Mouse (Mus musculus) cerebellum, postnatal 10 days (tissue): ENCODE results near the gene Gm38431.
"Not testable (repeated sequence)": the region's sequence is repeated elsewhere in the genome, so short reads cannot be mapped to it uniquely, and the experiment has no call there.

Experiments
- DNase-seq, 2 experiments: peaks; one replicate each; pipeline ENCODE4 v3.0.0; 2021; ENCODE audit warnings: mixed read lengths in 2 of 2

Gene Gm38431

DNA sequence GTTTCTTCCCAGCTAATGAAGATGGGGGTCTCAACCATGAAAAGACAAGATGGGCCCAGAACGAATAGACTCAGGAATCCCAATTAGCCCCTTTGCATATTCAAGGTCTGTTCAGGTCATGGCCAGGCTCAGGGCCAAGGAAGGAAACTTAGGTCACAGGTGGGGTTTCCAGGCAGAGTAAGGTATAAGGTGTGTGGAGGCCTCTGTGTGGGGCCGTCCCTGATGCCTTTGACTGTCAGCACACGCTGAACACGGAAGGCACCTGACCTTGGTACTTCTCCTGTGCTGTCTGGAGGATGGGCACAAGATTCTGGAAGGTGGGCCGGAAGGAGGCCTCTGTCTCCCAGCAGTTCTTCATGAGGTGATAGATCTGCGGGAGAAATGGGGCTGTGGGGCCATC lies 13.0 kb upstream of the Gm38431 start:
- DNase-seq, result no peak

DNA sequence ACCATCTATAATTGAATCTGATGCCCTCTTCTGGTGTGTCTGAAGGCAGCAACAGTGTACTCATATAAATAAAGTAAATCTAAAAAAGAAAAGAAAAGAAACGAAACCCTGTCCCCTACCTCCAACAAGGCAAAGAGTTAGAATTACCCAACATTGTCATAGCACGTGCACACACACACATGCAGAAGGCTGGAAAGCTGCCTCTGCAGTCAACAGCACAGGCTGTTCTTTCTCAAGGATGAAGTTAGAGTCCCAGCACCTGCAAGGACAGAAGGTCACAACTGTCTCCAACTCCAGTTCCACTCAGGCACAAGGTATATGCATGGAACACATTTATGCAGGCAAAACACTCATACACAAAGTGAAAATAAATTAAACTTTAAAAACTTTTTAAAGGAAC lies 10.3 kb upstream of the Gm38431 start:
- no peak for DNase-seq

DNA sequence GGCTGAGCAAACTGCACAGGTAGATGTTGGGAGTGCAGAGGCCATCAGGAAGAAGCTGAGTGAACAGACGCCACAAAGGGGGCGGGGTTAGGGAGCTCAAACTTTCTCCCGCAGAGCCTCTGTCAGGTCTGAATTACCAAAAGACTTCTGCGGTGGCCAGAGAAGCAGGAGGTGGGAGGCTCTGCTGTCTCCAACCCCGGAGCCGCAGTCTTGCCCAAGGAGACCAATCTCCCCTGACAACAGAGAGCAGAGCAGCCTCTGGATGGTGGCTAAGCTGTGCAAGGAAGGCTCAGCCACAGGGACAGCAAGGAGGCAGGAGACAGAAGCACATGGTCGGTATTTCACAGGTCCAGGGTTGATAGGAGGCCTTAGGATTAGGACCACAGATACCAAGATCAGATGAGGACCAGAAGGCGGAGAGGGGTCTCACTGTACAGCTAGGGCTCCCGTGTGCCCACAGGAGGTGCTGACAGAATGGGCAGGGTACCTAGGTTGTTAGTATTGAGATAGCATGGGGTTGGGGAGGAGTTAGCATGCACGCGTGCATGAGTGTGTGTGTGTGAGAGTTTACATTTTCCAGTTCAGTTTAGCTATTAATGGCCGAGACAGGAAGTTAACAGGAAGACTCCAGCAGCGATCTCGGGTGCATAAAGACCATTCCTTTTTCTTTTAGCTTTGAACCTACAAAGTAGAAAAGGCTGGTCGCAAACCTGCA lies 8.8 kb upstream of the Gm38431 start:
- DNase-seq, result no peak

DNA sequence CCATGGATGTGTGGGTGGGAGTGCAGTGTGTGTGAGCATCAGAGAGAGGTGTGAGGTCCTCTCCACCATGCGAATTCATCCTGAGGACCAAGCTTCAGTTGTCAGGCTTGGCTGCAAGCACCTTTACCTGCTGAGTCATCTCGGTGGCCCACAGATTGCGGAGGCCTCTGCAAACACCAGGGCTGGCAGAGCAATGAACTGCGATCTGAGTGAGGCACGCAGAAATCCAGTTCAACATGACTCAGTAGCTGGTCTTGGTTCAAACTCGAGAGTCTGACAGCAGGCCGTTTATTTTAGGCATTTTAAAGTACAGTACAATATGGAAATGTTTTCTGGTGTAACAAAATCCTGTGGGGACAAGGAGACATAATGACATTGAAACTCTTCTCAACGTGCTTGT lies 6.0 kb upstream of the Gm38431 start:
- no peak for DNase-seq

DNA sequence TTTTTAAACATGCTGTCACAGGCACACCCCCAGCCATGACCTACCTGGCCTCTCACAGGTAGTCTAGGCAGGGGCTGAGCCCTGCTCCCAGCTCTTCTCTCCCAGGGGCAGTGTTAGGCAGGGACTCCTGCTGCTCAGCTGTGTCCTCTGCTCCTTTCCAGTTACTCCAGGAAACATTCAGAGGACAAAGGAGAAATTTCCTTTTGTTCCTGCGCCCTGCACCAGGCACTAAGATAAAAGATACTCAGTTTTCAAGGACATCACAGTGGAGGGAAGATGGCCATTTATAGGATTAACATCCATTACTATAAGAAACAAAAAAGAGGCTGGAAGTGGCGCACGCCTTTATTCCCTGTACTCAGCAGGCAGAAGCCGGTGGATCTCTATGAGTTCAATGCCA lies 4.2 kb upstream of the Gm38431 start:
- DNase-seq, result no peak

DNA sequence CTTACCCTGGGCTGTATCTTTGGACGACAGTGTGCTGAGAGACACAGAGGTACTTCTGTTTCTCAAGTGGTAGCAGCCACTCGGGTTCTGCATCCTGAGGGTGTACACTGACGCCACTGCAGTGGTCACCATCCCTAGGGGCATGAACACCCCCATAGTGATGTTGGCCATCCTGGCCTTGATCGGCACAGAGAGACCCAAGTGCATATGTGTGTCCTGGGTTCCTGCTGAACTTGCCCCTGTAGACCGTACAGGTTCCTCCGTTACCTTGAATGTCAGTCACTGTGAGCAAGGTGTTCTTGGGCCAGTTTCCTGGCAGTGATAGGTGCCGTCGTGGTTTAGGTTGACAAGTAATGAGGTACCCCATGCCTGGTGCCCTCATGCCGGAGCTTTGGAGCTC lies 1.6 kb upstream of the Gm38431 start:
- DNase-seq, result no peak

DNA sequence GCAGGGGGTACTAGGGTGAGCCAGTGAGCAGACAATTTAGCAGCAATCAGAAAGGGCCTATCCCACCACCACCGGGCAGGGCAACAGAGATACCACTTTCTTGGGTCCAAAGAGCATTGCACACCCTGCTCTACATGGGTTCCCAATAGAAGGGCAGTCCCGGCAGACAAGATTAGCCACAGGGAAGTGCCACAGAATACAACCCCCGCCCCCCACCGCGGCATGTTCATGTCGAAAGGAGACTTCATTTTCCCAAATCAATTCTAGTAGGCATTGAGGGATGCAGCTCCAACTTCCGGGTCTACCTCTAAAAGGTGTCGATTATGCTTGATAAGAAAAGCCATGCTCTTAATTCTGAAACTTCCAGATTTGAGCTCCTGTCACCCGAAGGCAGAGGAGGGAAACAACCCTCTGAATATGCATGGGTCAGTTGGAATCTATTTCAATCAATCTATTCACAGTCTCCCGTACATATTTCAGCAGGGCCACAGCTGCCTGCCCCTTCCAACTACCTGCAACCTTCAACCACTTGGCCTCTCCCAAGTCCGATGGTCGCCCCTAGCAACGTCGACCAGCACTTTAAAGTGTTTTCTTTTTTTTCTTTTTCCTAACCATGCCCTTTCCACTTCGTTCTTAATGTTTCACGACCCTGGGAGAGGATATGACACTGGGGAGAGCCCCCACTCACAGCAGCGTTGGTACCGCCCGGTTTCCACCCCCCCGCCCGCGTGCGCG lies 658 bp downstream of the Gm38431 start:
- peak in 1 of 2 experiments; percentile 36 for DNase-seq

DNA sequence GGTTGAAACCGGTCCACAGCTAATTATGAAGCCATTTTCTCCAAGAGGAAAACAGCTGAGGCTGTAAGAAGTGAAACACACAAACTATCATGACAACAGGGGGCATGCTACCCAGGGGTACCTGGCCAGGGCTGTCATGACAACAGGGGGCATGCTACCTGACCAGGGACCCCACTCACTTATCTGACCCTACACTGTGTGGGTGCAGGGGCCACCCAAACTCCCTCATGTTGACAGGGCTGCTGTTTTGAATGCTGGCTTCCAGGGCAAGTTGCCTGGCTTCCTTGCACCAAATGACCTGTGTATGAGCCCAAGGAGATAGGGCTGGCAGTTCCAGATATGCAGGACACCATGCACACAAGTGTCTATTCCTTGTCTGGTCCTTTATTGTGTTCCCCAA lies 1.3 kb downstream of the Gm38431 start:
- DNase-seq, result no peak

DNA sequence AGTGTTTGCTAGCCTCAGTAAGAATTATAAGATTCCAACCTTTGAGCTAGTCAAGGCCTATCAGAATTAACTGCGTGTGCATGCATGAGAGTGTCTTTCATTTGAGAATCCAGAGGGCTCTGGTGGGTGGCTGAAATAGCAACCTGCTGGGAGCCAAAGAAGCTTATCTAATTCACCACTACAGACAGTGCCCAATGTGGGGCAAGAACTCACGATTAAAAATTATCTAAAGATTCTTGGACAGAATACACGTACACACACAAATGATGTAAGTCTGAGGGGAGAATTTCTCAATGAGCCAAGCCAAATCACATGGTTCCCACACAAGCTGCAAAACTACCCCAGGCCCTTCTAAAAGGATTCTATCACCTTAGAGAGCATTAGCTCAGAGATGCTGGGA lies 8.5 kb downstream of the Gm38431 start:
- no peak for DNase-seq

DNA sequence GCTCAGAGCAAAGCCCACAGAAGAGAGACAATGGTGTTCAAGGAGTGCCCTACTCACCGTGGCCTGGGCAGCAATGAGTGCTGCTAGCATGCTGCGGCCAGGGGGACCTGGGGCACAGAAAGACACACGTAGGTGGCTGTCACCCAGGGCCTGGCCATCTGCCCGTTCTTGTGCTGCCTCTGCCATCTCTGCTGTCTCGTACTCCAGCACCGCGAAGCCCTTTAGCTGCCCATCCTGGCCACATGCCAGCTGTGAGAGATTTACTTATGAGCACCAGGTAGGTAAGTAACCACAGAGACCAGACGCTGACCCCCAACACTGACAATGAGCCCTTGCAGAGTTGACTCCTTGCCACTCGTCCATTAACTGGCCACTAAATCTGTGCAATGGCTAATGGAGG lies 10.7 kb downstream of the Gm38431 start:
- peak; percentile 41 to 46 for DNase-seq

DNA sequence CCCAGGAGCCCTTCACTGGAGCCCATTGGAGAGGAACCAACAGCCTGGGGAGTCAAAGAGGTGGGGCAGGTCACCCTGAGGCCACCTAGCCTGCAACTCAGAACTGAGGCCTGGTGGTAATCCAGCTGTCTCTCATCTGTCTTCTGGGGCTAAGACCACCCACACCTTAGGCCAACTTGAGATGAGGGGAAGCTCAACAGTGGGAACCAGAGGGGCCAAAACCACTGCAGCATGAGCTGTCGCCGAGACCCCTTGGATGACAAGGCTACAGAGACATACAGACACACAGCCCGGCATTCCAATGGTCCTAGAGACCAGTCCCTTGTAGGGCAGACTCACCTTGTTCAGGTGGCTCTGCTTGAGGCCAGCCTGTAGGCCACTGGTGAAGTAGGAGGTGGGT lies 16.2 kb downstream of the Gm38431 start:
- DNase-seq, result no peak

DNA sequence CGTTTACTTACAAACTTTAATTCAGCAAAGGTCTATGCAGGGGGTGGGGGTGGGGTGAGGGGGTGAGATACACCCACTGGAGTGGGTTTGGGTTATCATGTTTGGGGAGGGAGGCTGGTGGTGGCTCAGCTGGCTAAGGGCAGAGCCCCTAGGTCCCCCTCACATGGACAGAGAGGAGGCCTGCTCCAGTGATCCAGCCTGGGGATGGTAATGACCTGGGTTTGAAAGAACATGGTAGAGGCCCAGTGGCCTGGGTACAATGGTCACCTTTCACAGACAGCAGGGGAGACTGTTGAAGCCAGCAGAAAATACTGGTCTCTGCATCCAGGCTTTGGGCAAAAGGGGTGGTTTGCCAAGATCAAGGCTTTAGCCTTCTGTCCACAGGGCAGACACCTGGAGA lies 17.6 kb downstream of the Gm38431 start:
- no peak for DNase-seq

DNA sequence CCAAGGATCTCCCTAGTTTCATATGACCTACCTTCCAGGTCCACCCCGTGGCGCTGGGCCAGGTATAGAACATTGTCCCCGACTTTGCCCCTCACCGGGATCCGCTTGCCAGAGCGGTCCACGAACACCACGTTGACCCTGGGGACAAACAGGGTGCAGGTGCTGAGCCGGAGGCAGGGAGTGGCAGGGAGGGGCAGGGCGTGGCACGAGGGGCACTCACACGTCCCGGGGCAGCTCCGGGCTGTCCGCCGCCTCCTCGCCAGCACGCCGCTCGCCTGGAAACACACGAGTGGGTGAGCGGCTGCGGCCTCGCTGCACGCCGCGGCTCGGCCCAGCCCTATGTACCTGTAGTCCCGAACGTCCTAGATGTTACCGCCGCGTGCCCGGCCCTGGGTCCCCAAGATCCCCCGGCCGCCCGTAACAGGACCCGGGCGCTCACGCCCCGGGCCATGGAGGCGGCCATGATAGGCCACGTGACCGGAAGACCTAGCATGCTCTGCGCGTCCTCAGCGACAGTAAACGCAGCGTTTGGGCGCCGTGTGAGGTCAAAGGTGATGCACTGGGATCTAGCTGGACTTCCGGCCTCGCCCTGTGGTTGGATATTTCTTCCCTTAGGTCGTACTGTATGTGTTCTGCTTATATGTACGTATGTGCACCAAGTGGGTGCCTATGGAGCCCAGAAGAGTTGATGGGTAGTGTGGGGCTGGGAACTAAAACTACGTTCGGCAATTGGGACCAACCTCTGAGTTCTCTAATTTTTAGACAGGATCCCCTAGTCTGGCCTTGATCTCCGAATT lies 18.6 kb downstream of the Gm38431 start, which contains the start of the genes Gm49373 and Fdx1l:
Gene Gm49373 (minus strand): TSS at position 53 of the 797 bp plus-strand sequence.
Gene Fdx1l (minus strand): TSS at position 571 of the 797 bp plus-strand sequence.
- peak; percentile 95 for DNase-seq

DNA sequence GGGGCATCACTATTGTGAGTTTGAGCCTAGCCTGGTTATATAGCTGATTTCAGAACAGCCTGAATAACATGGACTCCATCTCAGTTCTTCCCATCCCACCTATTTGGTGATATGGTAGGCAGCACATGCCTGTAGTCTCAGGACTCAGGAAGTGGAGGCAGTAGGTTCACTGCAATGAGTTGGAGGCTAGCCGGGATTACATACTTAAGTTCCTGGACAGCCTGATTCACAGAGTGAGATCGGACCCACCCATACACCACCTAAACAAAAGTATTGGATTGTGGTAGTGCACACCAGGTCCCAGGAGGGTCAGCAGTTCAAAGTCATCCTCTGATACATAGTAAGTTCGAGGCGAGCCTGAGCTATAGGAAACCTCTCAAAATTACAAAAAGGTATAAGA lies 19.2 kb downstream of the Gm38431 start:
- peak in 1 of 2 experiments; percentile 17 for DNase-seq

DNA sequence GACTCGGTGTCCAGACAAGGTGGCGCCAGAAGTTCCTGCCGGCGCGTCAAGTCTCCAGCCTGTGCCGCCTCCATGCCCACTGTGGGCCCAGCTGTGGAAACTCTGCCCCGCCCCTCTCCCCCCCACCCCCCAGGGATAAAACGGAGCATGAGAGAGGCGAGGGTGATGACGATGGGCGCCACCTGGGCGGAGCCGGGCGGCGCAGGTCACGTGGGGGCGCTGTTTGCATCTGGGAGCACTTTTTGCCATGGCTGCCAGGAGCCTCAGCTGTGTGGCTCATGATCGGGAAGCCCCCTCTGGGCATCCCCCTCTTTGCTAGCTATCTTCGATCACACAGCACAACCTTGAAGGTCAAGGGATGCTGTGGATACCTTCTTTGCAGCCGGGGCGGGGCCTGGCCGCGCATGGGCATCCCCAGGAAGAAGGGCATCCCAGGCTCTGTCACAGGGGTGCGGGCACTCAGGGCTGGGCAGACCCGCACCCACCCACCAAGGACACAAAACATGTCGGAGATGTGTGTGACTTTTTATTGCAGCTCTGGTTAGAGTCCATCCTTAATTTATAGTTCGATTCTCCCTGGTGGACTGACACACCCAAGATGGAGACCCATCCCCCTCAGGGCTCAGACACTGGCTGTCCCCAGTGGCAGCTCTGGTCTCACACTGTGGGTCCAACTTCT lies 24.7 kb downstream of the Gm38431 start, which contains the start of gene Zglp1:
Gene Zglp1 (minus strand): TSS at position 88 of the 679 bp plus-strand sequence.
- no peak for DNase-seq

DNA sequence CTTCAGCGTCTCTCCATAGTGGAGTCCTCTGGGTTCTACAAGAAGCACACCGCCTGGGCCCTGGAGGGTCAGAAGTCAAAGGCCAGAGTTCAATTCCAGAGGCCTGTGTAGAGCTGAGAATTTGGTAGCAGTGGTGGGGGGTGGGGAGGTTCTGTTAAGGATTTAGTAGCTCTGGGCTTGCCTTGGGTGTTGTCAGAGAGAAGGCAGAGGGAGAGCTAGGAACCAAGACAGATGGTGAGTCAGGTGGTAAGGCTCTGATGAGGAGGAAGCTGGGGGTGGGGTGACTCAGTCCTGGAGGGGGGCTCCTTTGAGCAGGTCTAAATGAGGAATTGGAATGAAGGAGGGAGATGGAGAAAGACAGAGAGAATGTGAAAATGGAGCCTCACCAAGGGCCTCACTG lies 28.9 kb downstream of the Gm38431 start:
- no peak for DNase-seq

DNA sequence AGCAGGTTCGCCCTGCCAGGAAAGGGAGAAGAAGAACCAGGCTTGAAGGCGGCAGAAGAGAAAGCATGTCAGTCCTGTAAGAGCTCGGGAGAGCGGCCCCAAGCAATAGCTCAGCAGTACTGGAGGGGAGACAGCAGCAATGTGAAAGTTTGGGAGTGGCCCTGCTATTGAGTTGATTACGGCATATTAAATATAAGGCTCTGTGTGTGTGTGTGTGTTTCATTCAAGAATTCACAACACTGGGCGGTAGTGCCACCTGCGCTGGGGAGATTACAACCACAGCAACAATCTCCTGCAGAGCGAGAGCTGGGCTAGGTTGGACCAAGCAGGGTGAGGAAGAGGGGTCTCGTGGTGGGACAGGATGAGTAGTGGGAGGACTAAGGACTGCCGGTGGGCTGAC lies 40.2 kb downstream of the Gm38431 start:
- DNase-seq, result no peak

DNA sequence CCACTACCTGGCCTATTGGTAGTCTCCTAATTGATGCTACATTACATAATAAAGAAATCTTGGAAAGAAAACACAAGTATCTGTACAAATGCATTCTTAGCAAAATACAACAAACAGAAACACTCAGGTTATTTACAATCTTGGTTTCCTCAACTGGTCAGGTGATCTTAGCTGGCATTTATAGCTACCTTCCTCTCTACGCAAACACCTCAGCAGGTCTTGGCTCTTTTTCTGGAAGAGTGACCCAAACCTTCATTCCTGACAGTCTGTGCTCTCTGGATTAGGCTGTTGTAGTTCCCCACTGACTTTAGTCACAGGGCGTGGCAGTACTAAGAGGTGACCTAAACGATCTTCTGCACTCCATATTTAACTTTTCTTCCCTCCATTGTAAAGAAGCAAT lies 46.6 kb downstream of the Gm38431 start:
- no peak for DNase-seq

DNA sequence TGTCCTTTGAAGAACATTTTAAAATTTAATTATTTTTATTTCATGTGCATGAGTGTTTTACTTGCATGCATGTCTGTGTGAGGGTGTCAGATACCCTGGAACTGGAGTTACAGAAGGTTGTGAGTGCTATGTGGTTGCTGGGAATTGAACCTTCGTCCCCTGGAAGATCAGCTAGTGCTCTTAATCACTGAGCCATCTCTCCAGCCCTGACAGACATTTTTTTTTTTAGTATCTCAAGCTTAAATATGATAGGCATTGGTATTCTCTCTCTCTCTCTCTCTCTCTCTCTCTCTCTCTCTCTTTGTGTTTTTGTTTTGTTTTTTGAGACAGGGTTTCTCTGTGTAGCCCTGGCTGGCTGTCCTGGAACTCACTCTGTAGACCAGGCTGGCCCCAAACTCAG lies 47.0 kb downstream of the Gm38431 start:
- not testable (repeated sequence) for DNase-seq

DNA sequence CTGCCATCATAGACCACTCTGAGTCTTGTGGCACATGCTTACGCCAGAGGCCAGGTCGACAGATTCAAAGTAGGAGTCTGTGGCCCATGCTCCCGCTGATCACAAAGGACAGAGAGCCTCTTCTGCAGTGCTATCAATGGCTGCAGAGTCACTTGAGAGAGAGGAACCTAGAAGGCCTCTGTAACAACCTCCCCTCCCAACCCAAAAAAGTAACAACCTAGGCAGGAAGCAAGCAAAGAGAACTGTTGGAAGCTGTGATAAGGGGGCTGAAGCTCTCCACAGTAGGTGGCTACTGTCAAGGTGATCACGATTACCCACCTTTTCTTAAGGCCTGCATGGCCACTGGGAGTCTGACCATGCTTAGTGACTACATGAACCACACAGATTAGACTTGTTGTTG lies 48.2 kb downstream of the Gm38431 start:
- DNase-seq, result no peak

DNA sequence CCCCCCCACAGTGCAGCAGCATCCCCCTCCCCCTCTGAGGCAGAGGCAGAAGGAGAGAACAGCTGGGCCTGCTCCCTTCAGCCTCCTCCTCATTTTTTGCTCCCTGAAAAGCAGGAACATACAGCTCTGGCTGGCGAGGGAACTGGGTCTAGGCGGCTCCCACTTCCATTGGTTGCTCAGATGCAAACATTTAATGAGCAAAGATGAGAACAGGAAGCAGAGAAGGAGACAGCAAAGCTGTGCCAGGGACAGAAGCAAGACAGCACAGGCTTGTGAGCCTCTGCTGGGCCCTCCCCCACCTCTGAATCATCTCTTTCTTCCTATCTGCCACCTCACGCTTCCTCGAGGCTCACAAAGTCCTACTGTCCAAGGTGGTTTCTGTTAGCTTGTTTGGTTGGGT lies 50.5 kb downstream of the Gm38431 start:
- DNase-seq, result no peak

DNA sequence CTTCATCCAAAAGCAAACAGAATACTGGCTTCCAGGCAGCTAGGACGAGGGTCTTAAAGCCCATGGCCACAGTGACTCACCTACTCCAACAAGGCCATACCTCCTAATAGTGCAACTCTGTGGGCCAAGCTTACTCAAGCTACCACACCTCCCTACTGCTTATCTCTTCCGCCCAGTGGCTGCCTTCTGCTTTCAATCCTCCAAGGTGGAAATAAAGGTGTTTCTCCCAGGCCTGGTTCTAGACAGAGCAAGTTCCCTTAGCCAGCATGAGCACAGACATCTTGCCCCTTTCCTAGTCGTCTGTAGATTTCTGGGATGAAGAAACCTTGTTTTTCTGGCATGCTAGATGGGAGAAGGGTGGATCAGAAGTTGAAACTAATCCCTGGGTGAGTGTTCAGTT lies 52.0 kb downstream of the Gm38431 start:
- DNase-seq, result no peak

DNA sequence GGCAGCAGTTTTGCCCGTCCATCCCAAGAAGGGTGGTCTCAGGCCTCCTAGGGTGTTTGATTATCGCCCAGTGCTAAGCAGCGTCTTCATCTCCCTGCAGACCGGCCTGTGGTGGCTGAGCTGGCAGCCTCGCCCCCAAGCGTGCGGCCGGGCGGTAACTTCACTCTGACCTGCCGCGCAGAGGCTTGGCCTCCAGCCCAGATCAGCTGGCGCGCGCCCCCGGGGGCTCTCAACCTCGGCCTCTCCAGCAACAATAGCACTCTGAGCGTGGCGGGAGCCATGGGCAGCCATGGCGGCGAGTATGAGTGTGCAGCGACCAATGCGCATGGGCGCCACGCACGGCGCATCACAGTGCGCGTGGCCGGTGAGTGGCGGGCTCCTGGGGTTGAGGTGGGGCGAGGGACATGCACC lies 54.3 kb downstream of the Gm38431 start:
- peak; percentile 49 to 54 for DNase-seq
